Mouse (Mus musculus): ENCODE data around the gene Kat14. TPM values are rescaled to one million over a fixed set of nuclear protein-coding genes. Genes with fewer than 3 reads are reported as not detected.

The Kat14 gene
- polyA plus RNA-seq, 1 experiment from 2014 or later, result 43.9 TPM

DNA sequence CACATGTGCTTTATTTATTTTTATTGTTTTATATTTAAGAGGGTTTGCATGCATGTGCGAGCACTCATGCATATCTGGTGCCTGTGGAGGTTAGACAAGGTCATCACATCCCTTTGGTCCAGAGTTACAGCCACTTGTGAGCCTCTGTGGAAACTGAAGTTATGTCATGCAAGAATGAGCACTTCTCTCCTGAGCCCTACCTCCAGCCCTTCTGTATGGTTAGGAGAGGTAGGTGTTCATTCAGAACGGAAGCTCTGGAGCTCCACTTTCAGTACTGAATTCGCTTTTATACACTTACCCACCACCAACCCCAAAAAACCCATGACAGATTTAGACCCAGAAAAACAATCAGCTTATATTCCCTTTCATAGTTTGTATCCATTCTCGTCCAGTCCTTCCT lies 2.8 kb downstream of the Kat14 start:
- Histone ChIP-seq H3K4me2 (ENCODE audit: low read depth, severe bottlenecking) (no peak overlapping the region), H3K4me1 (ENCODE audit: control insufficient read depth, insufficient read depth, low read length) (no peaks in the 10 kb centered on the region), H3K9ac (ENCODE audit: low read length) (no peak overlapping the region), H3K27ac (replicated peaks; ENCODE audit: low read depth, low read length) (no peak overlapping the region), H3K4me3 (ENCODE audit: low read depth, low read length) (no peak overlapping the region), H3K9me3 (ENCODE audit: control insufficient read depth, low read length) (no peaks in the 10 kb centered on the region), H3K27me3 (ENCODE audit: control insufficient read depth, insufficient read depth, low read length) (no peaks in the 10 kb centered on the region), H3K36me3 (ENCODE audit: control insufficient read depth, insufficient read depth, low read length) (peaks cover 11% of the 10 kb centered on the region)
- DNase-seq (ENCODE audit: low spot score), result no peak
- no peak for ATAC-seq (ENCODE audit: insufficient number of reproducible peaks, low FRiP score, low TSS enrichment, low read depth)
- WGBS, result 94% methylated on average over 4 of the region's 4 CpGs

DNA sequence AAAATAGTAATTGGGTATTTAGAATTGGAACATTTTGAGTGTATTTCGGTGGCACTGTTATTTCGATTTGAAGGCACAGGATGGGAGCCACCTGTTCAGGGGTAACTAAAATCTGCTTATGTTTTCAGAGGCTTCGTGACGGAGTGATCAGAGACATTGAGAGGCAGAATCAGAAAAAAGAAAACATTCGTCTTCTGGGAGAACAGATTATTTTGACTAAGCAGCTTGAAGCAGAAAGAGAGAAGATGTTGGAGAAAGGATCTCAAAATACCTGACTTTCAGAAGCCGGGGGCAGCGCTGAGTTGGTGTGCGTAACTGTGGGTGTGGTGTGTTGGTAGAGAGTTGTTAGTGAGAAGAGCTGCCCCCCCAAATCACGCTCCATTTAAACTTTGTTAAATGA lies 4.3 kb downstream of the Kat14 start:
- H3K4me3 ChIP-seq (ENCODE audit: low read depth, low read length), result no peak overlapping the region
- peaks cover 14% of the 10 kb centered on the region for H3K36me3 ChIP-seq (ENCODE audit: control insufficient read depth, insufficient read depth, low read length)
- WGBS, result 96% methylated on average over 9 of the region's 9 CpGs
- no peak overlapping the region for H3K27ac ChIP-seq (replicated peaks; ENCODE audit: low read depth, low read length)
- no peaks in the 10 kb centered on the region for H3K27me3 ChIP-seq (ENCODE audit: control insufficient read depth, insufficient read depth, low read length)
- H3K9ac ChIP-seq (ENCODE audit: low read length), result no peak overlapping the region
- H3K4me1 ChIP-seq (ENCODE audit: control insufficient read depth, insufficient read depth, low read length), result no peaks in the 10 kb centered on the region
- DNase-seq (ENCODE audit: low spot score) (no peak), ATAC-seq (ENCODE audit: insufficient number of reproducible peaks, low FRiP score, low TSS enrichment, low read depth) (no peak)
- H3K9me3 ChIP-seq (ENCODE audit: control insufficient read depth, low read length), result no peaks in the 10 kb centered on the region
- no peak overlapping the region for H3K4me2 ChIP-seq (ENCODE audit: low read depth, severe bottlenecking)

DNA sequence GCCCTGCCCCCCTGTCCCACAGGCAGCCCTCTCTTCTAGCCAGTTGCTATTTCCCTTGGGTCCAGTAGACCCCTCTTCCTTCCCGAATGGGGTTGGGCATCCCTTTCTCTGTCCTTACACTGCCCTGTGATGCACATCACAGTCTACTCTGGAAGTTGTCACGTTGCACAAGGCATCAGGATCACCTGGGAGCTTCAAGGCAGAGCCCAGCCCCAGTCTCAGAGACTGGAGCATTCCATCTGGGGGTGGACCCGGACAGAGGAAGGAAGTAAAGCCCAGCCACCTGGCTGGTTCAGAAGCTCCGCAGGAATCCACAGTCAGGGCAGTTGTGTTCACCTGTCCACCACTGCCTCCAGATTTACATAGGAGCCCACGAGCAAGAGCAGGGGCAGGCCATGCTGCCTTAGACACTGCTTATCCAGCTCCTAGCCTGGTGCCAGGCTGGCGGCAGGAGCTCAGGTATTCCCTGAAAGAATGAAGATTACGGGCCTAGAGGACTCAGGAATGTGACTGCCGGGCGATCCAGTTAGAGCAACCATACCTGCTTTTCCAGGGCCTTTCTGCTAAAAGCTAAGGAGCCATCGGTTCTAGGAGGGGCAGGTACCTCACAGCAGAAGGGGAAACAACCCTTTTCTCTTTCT lies 6.4 kb downstream of the Kat14 start:
- no peak overlapping the region for H3K9ac ChIP-seq (ENCODE audit: low read length)
- DNase-seq (ENCODE audit: low spot score) (no peak), ATAC-seq (ENCODE audit: insufficient number of reproducible peaks, low FRiP score, low TSS enrichment, low read depth) (no peak)
- no peaks in the 10 kb centered on the region for H3K9me3 ChIP-seq (ENCODE audit: control insufficient read depth, low read length)
- no peaks in the 10 kb centered on the region for H3K4me1 ChIP-seq (ENCODE audit: control insufficient read depth, insufficient read depth, low read length)
- no peak overlapping the region for H3K4me3 ChIP-seq (ENCODE audit: low read depth, low read length)
- no peak overlapping the region for H3K27ac ChIP-seq (replicated peaks; ENCODE audit: low read depth, low read length)
- H3K27me3 ChIP-seq (ENCODE audit: control insufficient read depth, insufficient read depth, low read length), result no peaks in the 10 kb centered on the region
- H3K36me3 ChIP-seq (ENCODE audit: control insufficient read depth, insufficient read depth, low read length), result peaks cover 23% of the 10 kb centered on the region
- H3K4me2 ChIP-seq (ENCODE audit: low read depth, severe bottlenecking), result no peak overlapping the region
- 85% methylated on average over 10 of the region's 10 CpGs for WGBS

DNA sequence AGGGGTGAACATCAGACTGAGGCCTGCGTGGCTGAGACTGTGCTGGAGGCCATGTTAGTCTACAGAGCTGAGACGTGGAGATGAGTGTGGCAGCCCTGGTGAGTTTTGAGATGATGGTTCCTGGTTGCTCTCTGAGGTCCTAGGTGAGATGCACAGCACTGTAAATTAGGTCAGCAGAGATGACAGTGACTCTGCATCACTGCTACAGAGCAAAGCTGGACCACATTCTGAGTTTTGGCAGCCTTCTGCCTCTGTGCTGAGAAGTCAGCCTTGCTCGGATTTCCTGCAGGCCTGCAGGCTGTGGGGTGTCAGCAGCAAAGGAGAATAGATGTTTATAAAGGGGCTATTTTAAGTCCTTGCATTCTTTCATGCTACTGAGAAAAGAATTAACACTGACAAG lies 12.5 kb downstream of the Kat14 start:
- H3K27ac ChIP-seq (replicated peaks; ENCODE audit: low read depth, low read length), result no peak overlapping the region
- no peaks in the 10 kb centered on the region for H3K9me3 ChIP-seq (ENCODE audit: control insufficient read depth, low read length)
- ATAC-seq (ENCODE audit: insufficient number of reproducible peaks, low FRiP score, low TSS enrichment, low read depth) (no peak), DNase-seq (ENCODE audit: low spot score) (no peak)
- no peak overlapping the region for H3K4me2 ChIP-seq (ENCODE audit: low read depth, severe bottlenecking)
- peaks cover 22% of the 10 kb centered on the region for H3K36me3 ChIP-seq (ENCODE audit: control insufficient read depth, insufficient read depth, low read length)
- H3K9ac ChIP-seq (ENCODE audit: low read length), result no peak overlapping the region
- WGBS, result 98% methylated on average over 3 of the region's 3 CpGs
- H3K4me3 ChIP-seq (ENCODE audit: low read depth, low read length), result no peak overlapping the region
- H3K4me1 ChIP-seq (ENCODE audit: control insufficient read depth, insufficient read depth, low read length), result no peaks in the 10 kb centered on the region
- H3K27me3 ChIP-seq (ENCODE audit: control insufficient read depth, insufficient read depth, low read length), result no peaks in the 10 kb centered on the region

DNA sequence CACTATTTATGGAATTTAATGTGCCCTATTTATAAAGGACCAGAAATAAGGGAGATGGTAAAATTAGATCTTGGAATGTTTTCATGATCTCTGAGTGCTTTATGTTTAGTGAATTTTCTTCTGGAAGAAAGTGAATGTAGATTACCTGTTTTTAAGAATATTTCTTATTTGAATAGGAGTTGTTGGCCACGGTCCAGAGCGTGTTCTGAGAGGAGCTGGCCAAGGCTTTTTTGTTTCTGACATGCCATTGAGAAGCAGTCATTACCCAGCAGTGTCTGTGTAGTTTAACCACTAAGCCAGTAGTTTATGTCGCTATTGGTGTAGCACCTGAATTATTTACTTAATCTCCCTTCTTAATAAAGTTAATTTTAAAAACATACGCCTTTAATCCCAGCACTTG lies 13.0 kb downstream of the Kat14 start:
- H3K4me2 ChIP-seq (ENCODE audit: low read depth, severe bottlenecking), result no peak overlapping the region
- H3K27me3 ChIP-seq (ENCODE audit: control insufficient read depth, insufficient read depth, low read length), result no peaks in the 10 kb centered on the region
- H3K9me3 ChIP-seq (ENCODE audit: control insufficient read depth, low read length), result no peaks in the 10 kb centered on the region
- H3K36me3 ChIP-seq (ENCODE audit: control insufficient read depth, insufficient read depth, low read length), result peaks cover 20% of the 10 kb centered on the region
- ATAC-seq (ENCODE audit: insufficient number of reproducible peaks, low FRiP score, low TSS enrichment, low read depth), result no peak
- WGBS, result 95% methylated on average over 4 of the region's 4 CpGs
- no peak overlapping the region for H3K27ac ChIP-seq (replicated peaks; ENCODE audit: low read depth, low read length)
- H3K4me3 ChIP-seq (ENCODE audit: low read depth, low read length), result no peak overlapping the region
- no peak for DNase-seq (ENCODE audit: low spot score)
- no peaks in the 10 kb centered on the region for H3K4me1 ChIP-seq (ENCODE audit: control insufficient read depth, insufficient read depth, low read length)
- no peak overlapping the region for H3K9ac ChIP-seq (ENCODE audit: low read length)

DNA sequence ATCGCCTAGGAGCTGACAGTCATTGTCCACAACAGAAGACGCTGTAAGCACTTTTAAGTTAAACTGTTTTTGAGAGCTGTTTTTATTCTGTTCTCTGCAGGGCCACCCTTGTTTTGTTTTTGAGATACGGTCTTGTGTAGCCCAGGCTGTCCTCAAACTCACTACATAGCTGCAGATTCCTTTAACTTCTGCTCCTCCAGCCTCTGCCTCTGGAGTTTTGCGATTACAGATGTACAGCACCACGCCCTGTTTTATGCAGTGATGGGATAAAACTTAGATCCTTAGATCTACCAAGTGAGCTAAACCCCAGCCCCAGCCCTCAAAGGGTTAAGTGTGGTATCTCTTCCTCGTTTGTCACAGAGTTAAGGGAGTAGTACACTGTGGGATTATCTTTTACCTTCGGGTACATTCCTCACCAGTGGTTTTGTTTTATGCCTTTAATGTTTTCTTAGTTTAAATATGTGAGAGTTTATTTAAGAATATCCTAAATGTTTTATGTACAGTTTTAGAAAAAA lies 13.9 kb downstream of the Kat14 start:
- H3K27me3 ChIP-seq (ENCODE audit: control insufficient read depth, insufficient read depth, low read length), result no peaks in the 10 kb centered on the region
- 84% methylated on average over 7 of the region's 7 CpGs for WGBS
- H3K9me3 ChIP-seq (ENCODE audit: control insufficient read depth, low read length), result no peaks in the 10 kb centered on the region
- no peak overlapping the region for H3K4me2 ChIP-seq (ENCODE audit: low read depth, severe bottlenecking)
- no peak overlapping the region for H3K9ac ChIP-seq (ENCODE audit: low read length)
- no peak overlapping the region for H3K27ac ChIP-seq (replicated peaks; ENCODE audit: low read depth, low read length)
- H3K4me3 ChIP-seq (ENCODE audit: low read depth, low read length), result no peak overlapping the region
- DNase-seq (ENCODE audit: low spot score) (no peak), ATAC-seq (ENCODE audit: insufficient number of reproducible peaks, low FRiP score, low TSS enrichment, low read depth) (no peak)
- peaks cover 18% of the 10 kb centered on the region for H3K36me3 ChIP-seq (ENCODE audit: control insufficient read depth, insufficient read depth, low read length)
- no peaks in the 10 kb centered on the region for H3K4me1 ChIP-seq (ENCODE audit: control insufficient read depth, insufficient read depth, low read length)

DNA sequence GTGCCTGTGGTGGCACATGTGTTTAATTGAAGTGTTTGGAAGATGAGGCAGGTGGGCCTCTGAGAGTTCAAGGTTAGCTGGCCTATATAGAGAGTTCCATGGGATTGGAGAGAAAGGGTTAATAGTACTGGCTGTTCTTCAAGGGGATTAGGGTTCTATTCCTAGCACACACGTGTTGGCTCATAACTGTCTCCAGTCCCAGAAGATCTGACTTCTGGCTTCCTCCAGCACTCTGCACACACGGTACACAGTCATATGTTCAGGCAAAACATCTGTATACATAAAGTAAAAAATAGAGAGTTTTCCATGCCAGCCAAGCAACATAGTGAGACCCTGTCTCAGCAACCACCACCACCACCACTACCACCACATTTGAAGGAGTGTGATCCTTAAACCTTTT lies 17.5 kb downstream of the Kat14 start:
- Histone ChIP-seq H3K36me3 (ENCODE audit: control insufficient read depth, insufficient read depth, low read length) (peaks cover 25% of the 10 kb centered on the region), H3K27ac (replicated peaks; ENCODE audit: low read depth, low read length) (no peak overlapping the region), H3K9ac (ENCODE audit: low read length) (no peak overlapping the region), H3K4me3 (ENCODE audit: low read depth, low read length) (no peak overlapping the region), H3K9me3 (ENCODE audit: control insufficient read depth, low read length) (no peaks in the 10 kb centered on the region), H3K4me2 (ENCODE audit: low read depth, severe bottlenecking) (no peak overlapping the region), H3K4me1 (ENCODE audit: control insufficient read depth, insufficient read depth, low read length) (no peaks in the 10 kb centered on the region), H3K27me3 (ENCODE audit: control insufficient read depth, insufficient read depth, low read length) (no peaks in the 10 kb centered on the region)
- ATAC-seq (ENCODE audit: insufficient number of reproducible peaks, low FRiP score, low TSS enrichment, low read depth), result no peak
- WGBS, result 63% methylated on average over 2 of the region's 2 CpGs
- DNase-seq (ENCODE audit: low spot score), result no peak

DNA sequence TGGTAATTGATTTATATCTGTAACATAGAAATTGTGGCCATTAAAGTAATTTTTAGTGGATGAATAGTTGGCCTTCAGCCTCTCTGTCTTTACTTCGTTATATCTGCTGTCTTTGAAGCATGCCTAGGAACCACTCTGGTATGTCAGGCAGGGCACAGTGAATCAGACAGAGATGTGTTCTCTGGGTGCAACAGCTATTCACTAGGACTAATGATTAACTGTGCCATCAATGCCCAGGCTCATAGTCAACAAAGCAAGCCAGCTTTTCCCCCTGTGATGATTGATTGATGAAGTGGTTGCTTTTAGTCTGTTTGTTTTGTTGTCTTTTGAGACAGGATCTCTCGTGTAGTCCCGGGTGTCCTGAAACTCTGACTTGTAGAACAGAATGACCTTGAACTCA lies 19.6 kb downstream of the Kat14 start:
- 93% methylated on average over 3 of the region's 3 CpGs for WGBS
- Histone ChIP-seq H3K4me3 (ENCODE audit: low read depth, low read length) (no peak overlapping the region), H3K9me3 (ENCODE audit: control insufficient read depth, low read length) (no peaks in the 10 kb centered on the region), H3K27me3 (ENCODE audit: control insufficient read depth, insufficient read depth, low read length) (no peaks in the 10 kb centered on the region), H3K9ac (ENCODE audit: low read length) (no peak overlapping the region), H3K4me1 (ENCODE audit: control insufficient read depth, insufficient read depth, low read length) (no peaks in the 10 kb centered on the region), H3K4me2 (ENCODE audit: low read depth, severe bottlenecking) (no peak overlapping the region), H3K36me3 (ENCODE audit: control insufficient read depth, insufficient read depth, low read length) (peaks cover 22% of the 10 kb centered on the region), H3K27ac (replicated peaks; ENCODE audit: low read depth, low read length) (no peak overlapping the region)
- DNase-seq (ENCODE audit: low spot score) (no peak), ATAC-seq (ENCODE audit: insufficient number of reproducible peaks, low FRiP score, low TSS enrichment, low read depth) (no peak)

DNA sequence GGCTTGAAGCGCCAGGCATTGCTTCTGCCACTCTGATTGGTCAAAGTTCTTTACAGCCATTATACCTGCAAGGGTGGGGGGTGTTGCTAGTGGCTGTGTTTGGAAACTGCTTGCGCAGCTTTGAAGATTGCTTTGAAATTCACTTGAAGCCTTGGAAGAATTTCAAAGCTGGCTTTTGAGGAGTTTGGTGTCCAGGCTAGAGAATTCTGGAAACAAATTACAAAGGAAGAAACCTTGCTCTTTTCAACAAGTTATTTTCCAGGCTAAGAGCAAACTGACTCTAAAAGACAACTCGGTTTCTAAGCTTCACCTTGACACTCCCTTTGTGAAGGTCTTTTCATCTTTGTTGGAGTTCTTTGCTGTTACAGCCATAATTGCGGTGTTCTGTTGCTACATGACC lies 30.7 kb downstream of the Kat14 start:
- no peaks in the 10 kb centered on the region for H3K4me1 ChIP-seq (ENCODE audit: control insufficient read depth, insufficient read depth, low read length)
- no peak overlapping the region for H3K4me3 ChIP-seq (ENCODE audit: low read depth, low read length)
- 88% methylated on average over 4 of the region's 4 CpGs for WGBS
- peaks cover 24% of the 10 kb centered on the region for H3K36me3 ChIP-seq (ENCODE audit: control insufficient read depth, insufficient read depth, low read length)
- H3K27me3 ChIP-seq (ENCODE audit: control insufficient read depth, insufficient read depth, low read length), result no peaks in the 10 kb centered on the region
- no peak overlapping the region for H3K9ac ChIP-seq (ENCODE audit: low read length)
- DNase-seq (ENCODE audit: low spot score), result no peak
- no peak overlapping the region for H3K4me2 ChIP-seq (ENCODE audit: low read depth, severe bottlenecking)
- no peaks in the 10 kb centered on the region for H3K9me3 ChIP-seq (ENCODE audit: control insufficient read depth, low read length)
- no peak for ATAC-seq (ENCODE audit: insufficient number of reproducible peaks, low FRiP score, low TSS enrichment, low read depth)
- H3K27ac ChIP-seq (replicated peaks; ENCODE audit: low read depth, low read length), result no peak overlapping the region

Data from limb, embryonic 11.5 days (tissue).